Mouse (Mus musculus): ENCODE measurements around the gene Mtmr6. TPM values are rescaled to one million over a fixed set of nuclear protein-coding genes. Genes with fewer than 3 reads are reported as not detected.

Mtmr6 gene
- 28.4 and 30.8 TPM in 2 replicates for polyA plus RNA-seq (2015; fragmentation: Nextera tagmentation; extraction: Ambion mirVana)

DNA sequence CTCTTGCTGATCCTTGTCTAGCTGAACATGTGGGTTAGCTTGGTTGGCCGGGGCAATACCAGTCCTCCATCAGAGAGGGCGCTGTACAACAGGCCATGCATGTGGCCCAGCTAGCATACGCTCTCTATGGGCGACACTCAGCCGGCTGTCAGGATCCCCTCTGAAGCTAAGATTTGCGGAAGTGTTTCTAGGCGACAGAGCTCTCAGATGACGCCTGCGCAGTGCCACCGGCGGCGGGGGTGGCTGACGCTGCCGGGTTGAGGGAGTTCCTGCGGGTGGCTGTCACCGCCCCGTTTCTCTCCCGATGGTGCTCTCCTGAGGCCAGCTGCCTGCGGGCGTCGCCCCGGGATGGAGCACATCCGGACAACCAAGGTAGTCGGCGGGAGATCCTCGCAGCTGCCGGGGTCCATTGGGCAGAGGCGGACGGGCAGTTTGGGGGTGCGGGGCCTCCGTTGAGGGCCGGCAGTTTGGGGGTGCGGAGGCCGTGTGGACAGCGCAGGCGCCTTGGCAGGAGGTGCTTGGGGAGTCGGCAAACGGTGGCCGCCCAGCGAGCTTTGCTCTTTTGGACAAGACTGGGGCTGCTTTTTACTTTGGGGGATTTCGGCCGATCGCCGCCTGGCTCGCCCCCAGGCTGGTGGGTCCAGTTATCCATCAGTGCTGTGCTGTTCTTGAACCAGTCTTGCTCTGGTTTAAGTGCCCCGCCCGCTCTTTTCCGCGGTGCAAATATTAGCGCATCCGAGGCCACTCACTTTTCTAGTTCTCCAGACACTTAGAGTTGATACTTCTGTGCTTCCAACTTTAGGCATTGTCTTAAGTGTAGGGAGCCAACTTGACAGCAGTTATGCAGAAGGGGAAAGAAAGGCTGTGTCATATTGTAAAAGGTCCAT is at the start of gene Mtmr6:
TSS of gene Mtmr6 (plus strand) at position 239 of the 887 bp plus-strand sequence.
- no peaks in the 10 kb centered on the region for H3K36me3 ChIP-seq
- WGBS, result under 1% methylated on average over 51 of the region's 51 CpGs
- H3K4me1 ChIP-seq, result peaks cover 11% of the 10 kb centered on the region
- H3K27me3 ChIP-seq, result no peaks in the 10 kb centered on the region
- peak within 1 kb of the TSS; percentile 73 for H3K4me2 ChIP-seq
- no peaks in the 10 kb centered on the region for H3K9me3 ChIP-seq (replicated peaks)
- ATAC-seq (replicated peaks; ENCODE audit: low FRiP score), result peak; percentile 99
- peak within 1 kb of the TSS; percentile 79 for H3K27ac ChIP-seq
- H3K9ac ChIP-seq, result peak within 1 kb of the TSS; percentile 68
- H3K4me3 ChIP-seq (replicated peaks), result peak within 1 kb of the TSS; percentile 82

DNA sequence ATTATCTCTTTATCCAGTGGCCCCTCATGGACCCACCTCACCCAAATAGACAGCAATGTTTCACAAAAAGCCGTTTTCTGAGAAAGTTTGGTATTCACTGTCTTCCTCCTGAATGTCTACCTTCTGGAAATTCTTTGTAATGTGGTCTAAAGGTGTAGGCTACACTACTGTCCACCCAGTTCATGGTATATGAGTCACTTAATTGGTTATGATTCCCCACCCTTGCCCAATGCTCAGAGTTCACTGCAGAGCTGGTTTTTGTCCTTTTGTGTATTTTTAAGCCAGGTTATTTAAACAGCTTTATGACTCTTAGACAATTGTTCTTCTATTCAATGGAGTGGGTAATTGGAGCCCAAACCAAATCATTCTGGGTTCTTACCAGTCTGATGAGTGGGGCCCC is 48.9 kb upstream of the Mtmr6 start:
- Histone ChIP-seq H3K9me3 (replicated peaks) (no peaks in the 10 kb centered on the region), H3K9ac (no peak overlapping the region), H3K4me2 (no peak overlapping the region), H3K4me3 (replicated peaks) (no peak overlapping the region), H3K36me3 (peaks cover 33% of the 10 kb centered on the region), H3K27me3 (no peaks in the 10 kb centered on the region), H3K4me1 (no peaks in the 10 kb centered on the region), H3K27ac (no peak overlapping the region)
- 82% methylated on average over 1 of the region's 1 CpGs for WGBS
- ATAC-seq (replicated peaks; ENCODE audit: low FRiP score), result no peak

DNA sequence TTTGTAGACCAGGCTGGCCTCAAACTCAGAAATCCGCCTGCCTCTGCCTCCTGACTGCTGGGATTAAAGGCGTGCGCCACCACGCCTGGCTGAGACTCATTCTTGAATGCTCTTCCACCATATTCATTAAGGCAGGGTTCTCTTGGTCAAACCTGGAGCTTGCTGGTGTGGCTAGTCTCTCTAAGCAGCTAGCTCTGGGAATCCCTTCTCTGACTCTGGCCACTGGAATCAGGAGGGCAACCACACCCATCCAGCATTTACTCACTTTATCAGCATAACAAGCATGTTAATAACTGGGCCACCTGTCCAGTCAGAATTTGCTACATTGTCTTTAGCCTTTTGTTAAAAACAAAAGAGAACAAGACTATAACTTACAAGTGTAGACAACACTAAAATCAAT is 47.4 kb upstream of the Mtmr6 start:
- no peaks in the 10 kb centered on the region for H3K27me3 ChIP-seq
- no peaks in the 10 kb centered on the region for H3K9me3 ChIP-seq (replicated peaks)
- peaks cover 41% of the 10 kb centered on the region for H3K36me3 ChIP-seq
- no peak overlapping the region for H3K4me2 ChIP-seq
- 98% methylated on average over 4 of the region's 4 CpGs for WGBS
- H3K27ac ChIP-seq, result no peak overlapping the region
- H3K4me1 ChIP-seq, result no peaks in the 10 kb centered on the region
- ATAC-seq (replicated peaks; ENCODE audit: low FRiP score), result no peak
- H3K4me3 ChIP-seq (replicated peaks), result no peak overlapping the region
- no peak overlapping the region for H3K9ac ChIP-seq

DNA sequence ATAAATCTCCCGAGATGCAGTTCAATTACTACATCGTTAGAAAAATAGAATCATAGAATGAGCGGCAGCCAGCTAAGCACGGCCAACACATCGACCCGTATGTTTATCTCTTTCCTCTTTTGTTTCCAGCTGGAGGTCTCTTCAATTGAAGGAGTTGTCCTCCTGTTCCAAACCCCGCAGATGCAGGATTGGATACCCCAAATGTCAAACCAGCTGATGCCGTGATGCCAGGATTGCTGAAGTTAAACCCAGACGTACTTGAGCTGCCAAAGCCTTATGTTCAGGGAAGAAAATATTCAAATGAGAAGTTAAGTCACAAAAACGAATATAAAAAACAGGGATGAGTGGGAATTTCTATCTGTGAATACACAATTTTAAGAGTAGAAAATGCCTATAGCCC is 45.1 kb upstream of the Mtmr6 start:
- peaks cover 45% of the 10 kb centered on the region for H3K36me3 ChIP-seq
- H3K27ac ChIP-seq, result no peak overlapping the region
- no peak overlapping the region for H3K4me3 ChIP-seq (replicated peaks)
- no peaks in the 10 kb centered on the region for H3K27me3 ChIP-seq
- no peak overlapping the region for H3K4me2 ChIP-seq
- no peak for ATAC-seq (replicated peaks; ENCODE audit: low FRiP score)
- H3K4me1 ChIP-seq, result no peaks in the 10 kb centered on the region
- WGBS, result 92% methylated on average over 10 of the region's 10 CpGs
- no peak overlapping the region for H3K9ac ChIP-seq
- no peaks in the 10 kb centered on the region for H3K9me3 ChIP-seq (replicated peaks)

GRCm38 (mm10) chr14:60238551-60238950 is 26.5 kb upstream of the Mtmr6 start:
- Histone ChIP-seq H3K4me1 (no peaks in the 10 kb centered on the region), H3K9ac (no peak overlapping the region), H3K4me2 (no peak overlapping the region), H3K27me3 (no peaks in the 10 kb centered on the region), H3K36me3 (peaks cover 70% of the 10 kb centered on the region), H3K9me3 (replicated peaks) (no peaks in the 10 kb centered on the region), H3K4me3 (replicated peaks) (no peak overlapping the region), H3K27ac (no peak overlapping the region)
- 84% methylated on average over 3 of the region's 3 CpGs for WGBS
- no peak for ATAC-seq (replicated peaks; ENCODE audit: low FRiP score)

DNA sequence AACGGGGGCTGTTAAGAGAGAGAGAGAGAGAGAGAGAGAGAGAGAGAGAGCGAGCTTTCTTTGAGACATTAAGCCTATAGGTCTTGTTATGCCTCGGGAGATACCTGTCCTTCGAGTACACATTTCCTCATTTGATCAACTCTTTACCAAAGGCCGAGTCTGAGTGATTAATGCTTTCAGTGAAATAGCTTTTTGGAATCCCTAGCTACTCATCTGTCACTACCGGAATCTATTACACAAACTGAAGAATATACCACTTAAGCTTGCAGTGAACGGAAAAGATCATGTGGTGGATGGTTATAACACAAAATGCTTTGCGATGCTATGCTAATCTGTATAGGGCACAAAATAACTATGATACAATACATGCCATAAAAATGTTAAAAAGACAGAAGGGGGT is 14.7 kb upstream of the Mtmr6 start:
- Histone ChIP-seq H3K9ac (peak overlapping the region; percentile 95), H3K36me3 (peaks cover 6% of the 10 kb centered on the region; the same call in 1 of the 2 replicates), H3K4me1 (peaks cover 22% of the 10 kb centered on the region), H3K27me3 (no peaks in the 10 kb centered on the region), H3K9me3 (replicated peaks) (no peaks in the 10 kb centered on the region), H3K4me2 (peak overlapping the region; percentile 87), H3K27ac (no peak overlapping the region), H3K4me3 (replicated peaks) (peak overlapping the region; percentile 94)
- ATAC-seq (replicated peaks; ENCODE audit: low FRiP score), result no peak
- 10% methylated on average over 8 of the region's 8 CpGs for WGBS

- no peaks in the 10 kb centered on the region for H3K9me3 ChIP-seq (replicated peaks)
- no peaks in the 10 kb centered on the region for H3K27me3 ChIP-seq
- H3K9ac ChIP-seq, result peak overlapping the region; percentile 95
- peak overlapping the region; percentile 87 for H3K4me2 ChIP-seq
- H3K27ac ChIP-seq, result peak overlapping the region; percentile 96
- under 1% methylated on average over 39 of the region's 39 CpGs for WGBS
- H3K36me3 ChIP-seq, result peaks cover 5% of the 10 kb centered on the region; the same call in 1 of the 2 replicates
- H3K4me1 ChIP-seq, result peaks cover 22% of the 10 kb centered on the region
- peak; percentile 74 for ATAC-seq (replicated peaks; ENCODE audit: low FRiP score)
- peak overlapping the region; percentile 94 for H3K4me3 ChIP-seq (replicated peaks)
Observed at GRCm38 (mm10) chr14:60250879-60251278, 14.1 kb upstream of the Mtmr6 start.

DNA sequence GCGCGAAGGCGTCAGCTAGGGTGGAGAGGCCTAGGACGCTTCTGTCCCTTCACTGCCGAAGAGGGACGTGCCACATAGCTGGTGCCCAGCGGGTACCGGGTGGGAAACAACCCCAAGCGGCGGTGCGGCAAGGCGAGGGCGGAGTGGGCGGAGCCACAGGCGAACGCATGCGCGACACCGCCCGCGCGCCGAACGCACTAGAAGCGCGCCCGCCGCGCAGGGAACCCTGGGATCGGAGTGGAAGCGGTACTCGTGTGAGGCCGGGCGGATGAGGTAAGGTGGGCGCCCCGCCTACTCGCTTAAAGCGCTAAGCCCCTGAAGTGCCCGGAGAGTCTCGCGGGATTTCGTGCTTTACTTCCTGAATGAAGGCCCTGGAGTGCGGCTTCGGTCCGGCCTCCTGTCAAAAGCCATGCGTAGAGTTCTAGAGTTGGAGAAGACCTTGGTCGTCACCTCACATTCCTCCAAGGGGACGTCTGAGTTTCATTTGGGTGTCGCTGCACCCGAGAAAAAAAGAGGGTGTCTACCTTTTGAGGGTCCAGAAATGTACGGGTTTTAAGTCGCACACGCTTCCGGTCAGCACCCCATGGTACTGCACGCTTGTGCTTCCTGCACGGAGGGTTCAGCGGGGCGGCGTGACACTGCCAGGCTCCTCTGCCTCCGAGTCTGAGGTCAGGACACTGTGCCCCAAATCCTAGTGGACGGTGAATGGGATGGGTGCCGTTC is 13.6 kb upstream of the Mtmr6 start, which contains the start of the genes Nupl1 and Gm49336:
TSS of gene Nupl1 (minus strand) at position 151 of the 723 bp plus-strand sequence.
TSS of gene Gm49336 (minus strand) at position 227 of the 723 bp plus-strand sequence.
- no peaks in the 10 kb centered on the region for H3K9me3 ChIP-seq (replicated peaks)
- peaks cover 5% of the 10 kb centered on the region; the same call in 1 of the 2 replicates for H3K36me3 ChIP-seq
- peak within 1 kb of the TSS; percentile 96 for H3K27ac ChIP-seq
- H3K9ac ChIP-seq, result peak within 1 kb of the TSS; percentile 95
- peak within 1 kb of the TSS; percentile 94 for H3K4me3 ChIP-seq (replicated peaks)
- no peaks in the 10 kb centered on the region for H3K27me3 ChIP-seq
- H3K4me1 ChIP-seq, result peaks cover 22% of the 10 kb centered on the region
- ATAC-seq (replicated peaks; ENCODE audit: low FRiP score), result peak; percentile 99
- under 1% methylated on average over 62 of the region's 62 CpGs for WGBS
- peak within 1 kb of the TSS; percentile 87 for H3K4me2 ChIP-seq

DNA sequence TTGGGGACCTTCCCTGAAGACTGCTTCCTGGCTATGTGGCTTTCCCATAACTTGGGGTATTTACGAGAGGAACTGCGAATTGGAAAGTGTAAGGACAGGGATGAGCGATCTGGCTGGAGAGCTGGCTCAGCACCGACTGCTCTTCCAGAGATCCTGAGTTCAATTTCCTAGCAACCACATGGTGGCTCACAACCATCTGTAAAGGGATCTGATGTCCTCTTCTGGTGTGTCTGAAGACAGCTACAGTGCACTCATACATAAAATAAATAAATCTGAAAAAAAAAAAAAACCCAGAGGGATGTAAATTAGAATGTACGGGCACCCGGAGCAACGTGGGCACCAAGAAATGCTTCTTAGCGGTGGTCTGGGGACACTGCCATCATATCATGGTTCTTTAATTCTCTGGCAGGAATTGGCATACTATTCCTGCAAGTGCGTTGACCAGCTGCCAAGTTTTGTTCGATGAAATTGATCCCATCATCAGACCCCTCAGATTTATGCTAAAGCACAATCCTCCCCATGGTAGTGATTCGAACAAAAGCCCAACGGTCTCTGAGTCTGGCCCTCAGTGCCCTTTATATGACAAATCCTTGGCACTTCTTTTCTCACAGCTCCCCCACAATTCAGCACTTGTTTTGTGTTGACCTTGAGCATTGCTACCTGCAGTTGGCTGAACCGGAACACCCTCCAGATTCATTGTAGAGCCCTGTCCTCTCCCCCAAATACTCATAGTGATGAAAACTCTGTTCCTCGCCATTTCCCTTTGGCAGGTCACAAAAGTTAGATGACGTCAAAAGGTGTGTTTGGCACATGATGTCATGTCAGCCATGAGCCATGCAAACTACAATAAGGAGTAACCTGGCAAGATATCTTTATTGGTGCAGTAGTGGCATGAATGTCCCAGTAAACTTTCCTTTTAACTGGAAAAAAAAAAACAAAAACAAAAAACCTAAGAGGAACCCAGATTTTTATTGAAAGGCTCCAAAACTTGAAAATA is 12.7 kb upstream of the Mtmr6 start:
- Histone ChIP-seq H3K27me3 (no peaks in the 10 kb centered on the region), H3K9me3 (replicated peaks) (no peaks in the 10 kb centered on the region), H3K4me1 (peaks cover 22% of the 10 kb centered on the region), H3K4me3 (replicated peaks) (peak overlapping the region; percentile 94), H3K27ac (peak overlapping the region; percentile 96), H3K4me2 (peak overlapping the region; percentile 87), H3K36me3 (peaks cover 5% of the 10 kb centered on the region; the same call in 1 of the 2 replicates), H3K9ac (peak overlapping the region; percentile 95)
- 21% methylated on average over 15 of the region's 15 CpGs for WGBS
- no peak; the same call in 1 of the 2 replicates for ATAC-seq (replicated peaks; ENCODE audit: low FRiP score)

DNA sequence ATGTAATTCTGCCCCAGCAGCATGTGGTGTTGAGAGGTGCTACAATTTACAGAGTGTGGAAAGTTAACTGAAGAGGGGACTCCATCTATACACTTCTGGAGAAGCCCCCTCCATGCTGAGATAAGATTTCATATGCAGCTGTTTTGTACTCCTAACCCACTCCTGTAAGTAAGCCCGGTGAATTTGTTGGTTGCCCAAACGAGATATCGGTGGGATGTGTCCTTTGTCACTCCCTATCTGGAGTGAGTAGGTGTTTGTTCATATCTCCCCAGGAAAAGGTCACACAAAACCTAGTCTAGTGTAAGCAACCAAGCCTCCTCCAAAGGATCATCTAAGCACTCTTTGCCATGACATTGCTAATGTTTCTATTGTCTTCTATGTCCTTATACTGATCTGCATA is 11.6 kb upstream of the Mtmr6 start:
- Histone ChIP-seq H3K4me1 (peaks cover 22% of the 10 kb centered on the region), H3K4me2 (no peak overlapping the region), H3K4me3 (replicated peaks) (no peak overlapping the region), H3K27ac (no peak overlapping the region), H3K36me3 (no peaks in the 10 kb centered on the region), H3K9ac (no peak overlapping the region), H3K27me3 (no peaks in the 10 kb centered on the region), H3K9me3 (replicated peaks) (no peaks in the 10 kb centered on the region)
- ATAC-seq (replicated peaks; ENCODE audit: low FRiP score), result no peak
- 91% methylated on average over 3 of the region's 3 CpGs for WGBS

DNA sequence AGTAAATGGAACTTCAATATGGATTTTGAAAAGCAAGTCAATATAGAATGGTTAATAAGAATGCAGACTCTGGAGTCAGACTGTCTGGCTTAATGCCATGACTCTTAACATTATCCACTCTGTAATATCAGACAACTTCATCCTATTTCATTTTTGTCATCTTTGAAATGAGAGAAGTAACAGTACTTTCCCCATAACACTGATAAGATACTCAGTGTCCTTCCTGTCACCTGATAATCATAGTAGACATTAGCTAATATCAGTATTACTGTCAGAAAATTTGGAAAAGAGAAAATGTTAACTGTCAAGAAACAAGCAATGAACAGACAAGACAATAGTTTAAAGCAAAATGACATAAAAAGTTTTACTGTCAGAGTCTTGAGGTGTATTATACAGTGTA is 10.3 kb upstream of the Mtmr6 start:
- no peak for ATAC-seq (replicated peaks; ENCODE audit: low FRiP score)
- Histone ChIP-seq H3K4me3 (replicated peaks) (no peak overlapping the region), H3K4me2 (no peak overlapping the region), H3K36me3 (no peaks in the 10 kb centered on the region), H3K27me3 (no peaks in the 10 kb centered on the region), H3K4me1 (peaks cover 13% of the 10 kb centered on the region), H3K27ac (no peak overlapping the region), H3K9me3 (replicated peaks) (no peaks in the 10 kb centered on the region), H3K9ac (no peak overlapping the region)

All from kidney, embryonic 15.5 days (tissue).